Mouse (Mus musculus): ENCODE data around the gene Rplp1. TPM values are rescaled to one million over a fixed set of nuclear protein-coding genes. Genes with fewer than 3 reads are reported as not detected.

Rplp1 gene
- polyA plus RNA-seq, 1 experiment from 2014 or later = 1,195 TPM

DNA sequence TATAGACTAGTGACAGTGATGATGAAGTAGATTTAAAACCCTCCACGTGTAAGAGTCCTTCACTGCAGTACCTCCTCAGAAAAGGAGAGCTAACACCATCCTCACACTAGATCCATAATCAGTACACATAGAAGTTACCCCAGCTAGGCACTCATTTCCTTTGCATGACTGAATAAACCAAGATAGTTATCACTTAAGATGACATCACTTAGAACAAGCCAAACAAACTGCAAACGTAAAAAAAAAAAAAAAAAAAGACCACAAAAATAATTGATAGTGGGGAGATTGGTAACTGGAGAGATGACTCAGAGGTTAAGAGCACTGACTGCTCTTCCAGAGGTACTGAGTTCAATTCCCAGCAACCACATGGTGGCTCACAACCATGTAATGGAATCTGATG is 19.0 kb upstream of the Rplp1 start:
- Histone ChIP-seq H3K27me3 (ENCODE audit: low read depth, poor library complexity, severe bottlenecking) (no peaks in the 10 kb centered on the region), H3K27ac (replicated peaks) (no peak overlapping the region), H3K4me3 (no peak overlapping the region), H3K36me3 (peaks cover 100% of the 10 kb centered on the region), H3K4me1 (no peaks in the 10 kb centered on the region), H3K9me3 (replicated peaks) (no peaks in the 10 kb centered on the region)
- DNase-seq (ENCODE audit: low spot score) = no peak
- 95% methylated on average over 2 of the region's 2 CpGs for WGBS

DNA sequence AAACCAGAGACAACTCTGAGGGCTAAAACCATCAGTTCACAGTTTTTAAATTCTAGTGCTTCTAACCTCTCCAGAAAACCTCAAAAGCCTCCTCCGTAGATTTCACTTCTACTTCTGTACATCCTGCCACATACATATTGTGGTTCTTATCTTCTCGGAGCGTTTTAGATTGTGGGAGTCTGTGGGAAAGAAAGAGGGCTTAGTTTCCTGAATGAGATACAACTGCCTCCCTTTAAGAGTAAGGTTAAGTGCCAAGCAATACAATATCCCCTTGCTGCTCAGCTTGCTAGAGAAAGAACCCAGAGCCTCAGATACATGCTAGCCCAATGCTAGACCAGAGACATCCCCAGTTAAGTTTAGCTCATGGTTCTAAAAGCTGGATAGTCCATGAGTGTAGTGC is 17.7 kb upstream of the Rplp1 start:
- Histone ChIP-seq H3K4me3 (no peak overlapping the region), H3K27ac (replicated peaks) (no peak overlapping the region), H3K9me3 (replicated peaks) (no peaks in the 10 kb centered on the region), H3K36me3 (peaks cover 100% of the 10 kb centered on the region), H3K4me1 (no peaks in the 10 kb centered on the region), H3K27me3 (ENCODE audit: low read depth, poor library complexity, severe bottlenecking) (no peaks in the 10 kb centered on the region)
- WGBS = 95% methylated on average over 3 of the region's 3 CpGs
- no peak for DNase-seq (ENCODE audit: low spot score)

DNA sequence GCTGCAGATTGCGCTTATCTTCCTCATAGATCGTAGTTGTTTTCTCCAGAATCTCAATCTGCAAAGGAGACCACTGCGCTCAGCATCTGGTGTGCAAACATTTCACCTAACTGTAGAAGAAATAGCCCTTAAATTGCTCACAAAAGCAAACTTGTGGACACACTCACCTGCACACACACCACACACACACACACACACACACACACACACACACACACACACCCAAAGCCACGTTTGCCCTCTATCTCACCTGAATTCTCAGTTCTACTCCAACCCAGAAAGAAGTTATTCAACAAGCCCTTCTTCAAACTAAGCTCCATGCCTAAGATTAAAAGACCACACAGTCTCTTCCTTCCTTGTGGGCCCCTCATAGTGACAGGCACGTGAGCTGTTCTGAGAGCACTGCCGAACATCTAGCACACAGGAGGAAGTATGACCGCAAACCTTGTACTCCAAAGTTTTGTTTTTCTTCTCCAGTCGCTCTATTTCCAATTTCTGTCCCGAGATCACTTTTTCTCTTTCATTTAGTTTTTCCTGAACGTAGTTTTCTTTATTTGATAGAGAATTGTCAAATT is 10.8 kb upstream of the Rplp1 start:
- Histone ChIP-seq H3K27me3 (ENCODE audit: low read depth, poor library complexity, severe bottlenecking) (no peaks in the 10 kb centered on the region), H3K36me3 (peaks cover 100% of the 10 kb centered on the region)
- WGBS = 94% methylated on average over 10 of the region's 10 CpGs

DNA sequence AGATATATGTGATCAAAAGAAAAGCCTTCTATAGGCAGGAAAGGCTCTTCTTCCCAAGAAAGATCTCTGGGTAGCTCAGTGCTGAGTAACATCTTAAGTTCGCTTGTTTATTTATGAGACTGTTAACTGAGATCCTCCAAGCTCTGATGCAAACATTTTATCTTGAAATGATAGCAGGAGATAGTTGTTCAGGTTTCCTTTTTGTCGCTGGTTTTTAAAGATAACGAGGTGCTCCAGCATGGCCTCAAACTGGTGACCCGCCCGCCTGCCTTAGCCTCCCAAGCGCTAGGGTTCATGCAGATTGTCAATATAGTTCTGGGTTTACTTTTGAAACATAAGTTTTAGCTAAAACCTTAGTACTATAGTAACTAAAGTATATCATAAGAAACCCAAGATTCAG is 6.0 kb upstream of the Rplp1 start:
- Histone ChIP-seq H3K4me3 (no peak overlapping the region), H3K9me3 (replicated peaks) (no peaks in the 10 kb centered on the region), H3K27me3 (ENCODE audit: low read depth, poor library complexity, severe bottlenecking) (no peaks in the 10 kb centered on the region), H3K36me3 (peaks cover 92% of the 10 kb centered on the region), H3K4me1 (peaks cover 3% of the 10 kb centered on the region), H3K27ac (replicated peaks) (no peak overlapping the region)
- WGBS = 95% methylated on average over 6 of the region's 6 CpGs
- DNase-seq (ENCODE audit: low spot score) = no peak

More for the DNA sequence above, 10.8 kb upstream of the Rplp1 start:
- Histone ChIP-seq H3K9me3 (replicated peaks) (no peaks in the 10 kb centered on the region), H3K27ac (replicated peaks) (no peak overlapping the region), H3K4me3 (no peak overlapping the region), H3K4me1 (no peaks in the 10 kb centered on the region)
- DNase-seq (ENCODE audit: low spot score) = no peak

DNA sequence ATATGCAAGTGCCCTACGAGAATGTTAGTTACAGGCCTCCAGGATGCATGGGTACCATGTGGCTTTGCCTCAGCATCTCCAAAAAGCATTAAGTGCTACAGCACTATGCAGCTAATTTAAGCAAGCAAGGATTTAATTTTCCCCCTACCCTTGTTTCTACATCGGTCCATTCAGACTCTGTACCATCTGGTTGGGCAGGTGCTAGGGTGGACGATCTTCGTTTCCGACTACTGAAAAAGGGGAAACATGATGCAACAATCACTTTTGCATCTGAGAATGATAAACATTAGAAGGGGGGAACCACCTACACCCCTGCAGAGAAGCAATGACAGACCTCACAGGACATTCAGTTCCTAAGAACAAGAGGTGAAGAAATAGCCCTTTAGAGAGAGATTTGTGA is 5.1 kb upstream of the Rplp1 start:
- Histone ChIP-seq H3K27ac (replicated peaks) (no peak overlapping the region), H3K4me3 (no peak overlapping the region), H3K9me3 (replicated peaks) (no peaks in the 10 kb centered on the region), H3K27me3 (ENCODE audit: low read depth, poor library complexity, severe bottlenecking) (no peaks in the 10 kb centered on the region), H3K4me1 (peaks cover 8% of the 10 kb centered on the region), H3K36me3 (peaks cover 83% of the 10 kb centered on the region)
- 96% methylated on average over 5 of the region's 5 CpGs for WGBS
- no peak for DNase-seq (ENCODE audit: low spot score)

DNA sequence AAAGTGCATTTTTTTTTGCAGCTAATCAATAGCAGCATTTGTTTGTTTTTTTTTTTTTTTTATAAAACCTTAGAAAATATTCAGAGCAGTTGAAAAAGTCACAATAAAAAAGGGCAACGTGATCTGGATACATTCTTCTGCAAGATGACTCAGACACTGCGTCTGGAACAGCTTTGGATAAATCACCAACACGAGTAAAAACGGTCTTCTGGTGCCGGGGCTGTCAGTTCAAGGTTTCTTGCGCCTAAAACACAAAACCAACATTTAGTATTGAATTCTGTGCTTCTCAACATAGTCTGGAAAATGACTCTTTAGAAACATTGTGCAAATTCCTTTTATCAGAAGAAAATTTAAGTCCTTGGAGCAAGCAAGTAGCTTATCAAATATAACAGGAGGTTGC is 3.1 kb upstream of the Rplp1 start:
- 95% methylated on average over 6 of the region's 6 CpGs for WGBS
- H3K27me3 ChIP-seq (ENCODE audit: low read depth, poor library complexity, severe bottlenecking) = no peaks in the 10 kb centered on the region
- no peaks in the 10 kb centered on the region for H3K9me3 ChIP-seq (replicated peaks)
- H3K4me3 ChIP-seq = no peak overlapping the region
- peaks cover 75% of the 10 kb centered on the region for H3K36me3 ChIP-seq
- no peak overlapping the region for H3K27ac ChIP-seq (replicated peaks)
- peaks cover 22% of the 10 kb centered on the region for H3K4me1 ChIP-seq
- no peak for DNase-seq (ENCODE audit: low spot score)

DNA sequence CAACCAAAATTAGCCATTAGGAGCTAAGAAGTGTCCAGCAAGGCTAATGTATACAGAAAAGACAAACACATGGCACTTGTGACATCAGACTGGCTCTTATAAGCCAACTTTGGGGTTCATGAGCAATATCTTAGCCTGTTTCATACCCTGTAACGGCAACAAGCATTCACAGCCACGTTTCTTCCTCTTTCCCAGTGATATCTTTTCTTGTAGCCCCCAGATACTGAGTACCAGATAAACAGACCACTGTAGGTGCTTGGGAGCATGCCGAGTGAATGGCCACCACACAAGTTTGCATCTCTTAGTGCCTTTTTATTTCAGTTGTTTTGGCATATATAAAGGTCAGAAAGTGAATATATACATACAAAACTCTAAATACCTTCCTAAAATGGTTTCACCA is 2.6 kb upstream of the Rplp1 start:
- Histone ChIP-seq H3K27ac (replicated peaks) (no peak overlapping the region), H3K36me3 (peaks cover 75% of the 10 kb centered on the region), H3K27me3 (ENCODE audit: low read depth, poor library complexity, severe bottlenecking) (no peaks in the 10 kb centered on the region), H3K9me3 (replicated peaks) (no peaks in the 10 kb centered on the region), H3K4me1 (peaks cover 27% of the 10 kb centered on the region), H3K4me3 (no peak overlapping the region)
- no peak for DNase-seq (ENCODE audit: low spot score)
- 88% methylated on average over 3 of the region's 3 CpGs for WGBS

DNA sequence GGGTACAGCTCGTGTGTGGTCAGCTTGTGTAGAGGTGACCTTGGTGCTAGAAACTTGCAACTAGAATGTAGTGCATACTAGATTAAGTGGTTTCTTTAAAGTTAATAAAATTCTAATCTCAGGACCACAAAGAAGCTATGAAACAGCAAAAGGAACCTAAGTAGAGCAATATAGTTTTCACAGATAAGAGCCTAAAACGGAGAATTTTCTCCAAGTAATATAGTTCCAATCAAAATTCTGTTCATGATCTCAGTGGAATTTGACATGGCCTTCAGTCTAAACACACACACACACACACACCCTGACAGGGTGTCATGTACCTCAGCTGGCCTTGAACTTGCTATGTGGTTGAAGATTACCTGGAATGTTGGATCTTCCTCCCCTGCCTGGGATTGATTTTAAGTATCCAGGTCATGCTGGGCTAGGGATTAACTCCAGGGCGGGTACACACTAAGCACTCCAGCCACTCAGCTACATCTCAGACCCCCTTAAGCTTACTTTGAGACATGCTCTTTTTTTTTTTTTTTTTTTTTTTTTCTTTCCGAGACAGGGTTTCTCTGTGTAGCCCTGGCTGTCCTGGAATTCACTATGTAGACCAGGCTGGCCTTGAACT is 1.2 kb upstream of the Rplp1 start:
- Histone ChIP-seq H3K4me3 (peak overlapping the region; percentile 87), H3K4me1 (peaks cover 33% of the 10 kb centered on the region), H3K9me3 (replicated peaks) (no peaks in the 10 kb centered on the region), H3K27me3 (ENCODE audit: low read depth, poor library complexity, severe bottlenecking) (no peaks in the 10 kb centered on the region), H3K27ac (replicated peaks) (peak overlapping the region; percentile 89), H3K36me3 (peaks cover 75% of the 10 kb centered on the region)
- DNase-seq (ENCODE audit: low spot score) = no peak
- WGBS = 53% methylated on average over 4 of the region's 4 CpGs

DNA sequence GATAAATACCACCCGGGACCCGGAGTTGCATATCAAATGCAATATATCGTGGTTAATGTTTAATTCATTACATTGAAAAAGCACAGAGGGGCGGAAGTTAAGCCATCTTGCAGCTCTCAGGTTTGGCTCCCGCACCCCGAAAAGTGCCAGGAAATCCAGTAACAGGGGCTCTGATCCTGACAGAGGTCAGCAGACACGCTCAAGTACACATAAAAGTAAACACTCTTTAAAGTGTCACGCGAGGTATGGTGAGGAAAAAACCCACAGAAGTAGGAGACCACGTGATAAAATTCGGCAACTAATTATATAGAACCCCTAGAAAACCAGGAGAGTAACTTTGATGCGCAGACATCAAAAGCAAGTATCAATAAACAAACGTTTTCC is 567 bp upstream of the Rplp1 start:
- no peak for DNase-seq (ENCODE audit: low spot score)
- Histone ChIP-seq H3K4me1 (peaks cover 34% of the 10 kb centered on the region), H3K9me3 (replicated peaks) (no peaks in the 10 kb centered on the region), H3K27me3 (ENCODE audit: low read depth, poor library complexity, severe bottlenecking) (no peaks in the 10 kb centered on the region), H3K36me3 (peaks cover 70% of the 10 kb centered on the region), H3K4me3 (peak overlapping the region; percentile 87), H3K27ac (replicated peaks) (peak overlapping the region; percentile 89)
- WGBS = 5% methylated on average over 13 of the region's 13 CpGs

DNA sequence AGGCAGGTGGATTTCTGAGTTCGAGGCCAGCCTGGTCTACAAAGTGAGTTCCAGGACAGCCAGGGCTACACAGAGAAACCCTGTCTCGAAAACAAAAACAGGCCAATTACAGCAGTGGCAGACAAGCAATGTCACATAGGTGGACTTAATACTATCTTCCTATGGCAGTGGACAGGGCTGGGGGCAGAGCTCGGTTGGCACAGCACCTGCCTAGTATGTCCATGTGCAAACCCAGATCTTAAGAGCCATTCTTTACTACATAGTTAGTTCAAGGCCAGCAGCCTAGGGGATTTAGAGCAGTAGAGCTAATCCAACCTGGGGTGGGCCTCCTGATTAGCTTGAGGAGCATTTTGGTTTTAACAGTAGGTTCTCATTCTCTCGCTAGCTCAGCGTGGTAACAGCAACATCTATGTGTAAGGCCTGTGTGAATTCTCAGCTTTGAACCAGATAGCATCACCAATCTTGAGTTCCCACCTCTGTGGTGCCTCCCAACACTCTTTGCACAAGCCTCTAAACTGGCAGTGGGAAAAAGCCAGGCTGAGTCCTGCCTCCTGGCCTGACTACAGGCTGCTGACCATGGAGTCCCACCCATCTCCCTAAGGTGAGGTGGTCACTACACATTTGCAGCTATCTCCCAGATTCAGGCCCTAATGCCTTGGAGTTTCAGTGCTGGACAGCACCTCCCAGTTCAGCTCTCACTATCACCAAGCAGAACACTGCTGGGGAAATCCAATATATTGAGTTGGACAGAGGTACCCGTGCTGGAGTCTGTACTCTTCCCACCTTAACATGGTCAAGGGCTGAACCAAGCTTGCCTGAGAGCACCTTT is 2.8 kb downstream of the Rplp1 start:
- Histone ChIP-seq H3K4me3 (no peak overlapping the region), H3K4me1 (peaks cover 34% of the 10 kb centered on the region), H3K36me3 (peaks cover 45% of the 10 kb centered on the region), H3K27me3 (ENCODE audit: low read depth, poor library complexity, severe bottlenecking) (no peaks in the 10 kb centered on the region), H3K9me3 (replicated peaks) (no peaks in the 10 kb centered on the region), H3K27ac (replicated peaks) (no peak overlapping the region)
- WGBS = 54% methylated on average over 6 of the region's 6 CpGs
- DNase-seq (ENCODE audit: low spot score) = no peak

DNA sequence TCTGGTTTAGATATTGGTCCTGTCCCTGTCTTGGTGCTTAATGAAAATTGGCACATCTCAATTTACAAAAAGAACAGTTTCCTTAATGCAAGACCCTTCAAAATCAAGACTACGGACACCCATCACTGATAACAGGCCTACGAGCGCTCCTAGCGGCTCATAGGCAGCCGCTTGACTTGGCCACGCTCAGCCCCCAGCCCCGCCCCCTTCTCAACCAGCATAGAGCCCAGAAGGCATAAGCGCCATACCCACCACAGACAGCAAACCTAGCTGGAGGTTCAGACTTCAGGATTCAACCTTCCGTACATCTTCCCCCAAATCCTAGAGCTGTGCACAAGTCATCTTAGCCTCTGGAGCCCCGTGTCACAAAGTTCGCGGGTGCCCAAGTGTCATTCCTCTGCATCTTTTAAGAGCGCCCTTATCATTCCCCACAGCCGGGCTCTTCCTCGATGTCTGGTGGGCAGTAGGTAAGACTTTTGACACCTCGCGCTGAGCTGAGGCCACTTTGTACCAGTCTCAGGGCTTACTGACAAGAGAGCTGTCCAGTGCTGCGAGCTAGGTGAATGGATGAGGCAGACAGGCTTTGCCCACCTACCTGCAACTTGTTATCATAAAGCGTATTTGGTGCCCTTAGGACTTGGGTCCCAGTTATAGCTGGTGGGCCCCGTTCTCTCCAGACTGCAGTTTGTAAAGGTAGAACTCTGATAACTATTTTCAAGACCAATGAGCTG is 3.7 kb downstream of the Rplp1 start:
- WGBS = 45% methylated on average over 20 of the region's 20 CpGs
- Histone ChIP-seq H3K27me3 (ENCODE audit: low read depth, poor library complexity, severe bottlenecking) (no peaks in the 10 kb centered on the region), H3K9me3 (replicated peaks) (no peaks in the 10 kb centered on the region), H3K27ac (replicated peaks) (no peak overlapping the region), H3K4me1 (peaks cover 34% of the 10 kb centered on the region), H3K4me3 (no peak overlapping the region), H3K36me3 (peaks cover 42% of the 10 kb centered on the region)
- peak; percentile 51 for DNase-seq (ENCODE audit: low spot score)

DNA sequence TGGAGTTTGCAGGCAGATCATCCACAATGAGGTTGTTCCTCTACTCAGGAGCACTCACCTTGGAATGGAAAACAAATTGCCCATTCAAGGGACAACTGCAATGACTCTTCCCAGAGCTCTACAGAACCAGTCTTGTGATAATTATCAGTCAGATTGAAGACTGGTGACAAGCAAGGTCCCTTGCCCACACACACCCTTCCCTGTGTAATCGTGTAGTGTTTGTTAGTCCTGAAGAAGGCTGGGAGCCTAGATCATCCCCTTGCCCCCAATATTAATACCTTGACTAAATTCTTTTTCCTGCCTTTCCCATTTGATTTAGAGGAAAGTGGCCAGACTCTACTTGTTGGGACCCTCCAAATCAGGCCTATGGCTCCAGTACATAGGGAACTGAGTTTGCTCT is 4.7 kb downstream of the Rplp1 start:
- H3K27me3 ChIP-seq (ENCODE audit: low read depth, poor library complexity, severe bottlenecking) = 0 out of 2 replicates have a peak, but pooled peaks cover 3% of the 10 kb centered on the region
- 85% methylated on average over 1 of the region's 1 CpGs for WGBS
- H3K4me3 ChIP-seq = no peak overlapping the region
- no peak for DNase-seq (ENCODE audit: low spot score)
- H3K4me1 ChIP-seq = peaks cover 30% of the 10 kb centered on the region
- no peaks in the 10 kb centered on the region for H3K9me3 ChIP-seq (replicated peaks)
- peaks cover 42% of the 10 kb centered on the region for H3K36me3 ChIP-seq
- no peak overlapping the region for H3K27ac ChIP-seq (replicated peaks)

Data from midbrain, embryonic 10.5 days (tissue).